Mouse (Mus musculus) gastrocnemius, postnatal 14 days (tissue): ENCODE data around the gene Ttc4. TPM values are rescaled to one million over a fixed set of nuclear protein-coding genes. Genes with fewer than 3 reads are reported as not detected.

Experiments
- DNase-seq: peaks from one replicate; pipeline ENCODE4 v3.0.0; 2021; ENCODE audit warnings: mixed read lengths
- intact Hi-C: fragments of 180-260 bp; cut with DNase I; formaldehyde crosslinking; loops from one replicate; pipeline ENCODE4 v1.15.1; 2025; ENCODE audit warnings: low total_unique reads
- total RNA-seq, 2 experiments: library from RNA; stranded (reverse); gene quantifications; 2 replicates each; pipeline ENCODE4 v1.2.3; 2021

Ttc4 gene
- total RNA-seq, 2 experiments from 2014 or later: 22.3 to 24.8 TPM

GRCm38 (mm10) chr4:106655681-106656080, 23.1 kb downstream of the Ttc4 start:
- peak; percentile 29 for DNase-seq
- intact Hi-C loops: no loop called here

GRCm38 (mm10) chr4:106653051-106653450, 25.7 kb downstream of the Ttc4 start:
- no peak for DNase-seq
- intact Hi-C loops: no loop called here

- DNase-seq: no peak
- intact Hi-C loops: no loop called here
Observed at GRCm38 (mm10) chr4:106652546-106652945, 26.2 kb downstream of the Ttc4 start.

- intact Hi-C loops: no loop called here
- peak; percentile 97 for DNase-seq
Observed at GRCm38 (mm10) chr4:106650833-106651527, 27.8 kb downstream of the Ttc4 start, which contains the start of gene Pars2. TSS of gene Pars2 (plus strand) at chr4:106651069.

GRCm38 (mm10) chr4:106647137-106647536, 31.6 kb downstream of the Ttc4 start:
- intact Hi-C loops: no loop called here

GRCm38 (mm10) chr4:106645797-106646196, 32.9 kb downstream of the Ttc4 start:
- intact Hi-C loops: no loop called here

More at GRCm38 (mm10) chr4:106647137-106647536, 31.6 kb downstream of the Ttc4 start:
- DNase-seq: no peak

GRCm38 (mm10) chr4:106644218-106644610, 34.5 kb downstream of the Ttc4 start:
- intact Hi-C loops: no loop called here
- peak; percentile 33 for DNase-seq

More at GRCm38 (mm10) chr4:106645797-106646196, 32.9 kb downstream of the Ttc4 start:
- no peak for DNase-seq

- DNase-seq: no peak
- intact Hi-C loops: no loop called here
Observed at GRCm38 (mm10) chr4:106643483-106644217, 35.1 kb downstream of the Ttc4 start.

- intact Hi-C loops: loop anchor here (5.0 kb wide), 1 partner anchor 38 kb away; no protein-coding TSS in a partner anchor
- no peak for DNase-seq
Observed at GRCm38 (mm10) chr4:106634086-106634479, 44.7 kb downstream of the Ttc4 start.

- intact Hi-C loops: loop anchor here (5.0 kb wide), 1 partner anchor 39 kb away; no protein-coding TSS in a partner anchor
Observed at GRCm38 (mm10) chr4:106633281-106634085, 45.3 kb downstream of the Ttc4 start.

GRCm38 (mm10) chr4:106632313-106632712, 46.4 kb downstream of the Ttc4 start:
- DNase-seq: no peak
- intact Hi-C loops: loop anchor here (5.0 kb wide), 1 partner anchor 40 kb away; no protein-coding TSS in a partner anchor

More at GRCm38 (mm10) chr4:106633281-106634085, 45.3 kb downstream of the Ttc4 start:
- peak; percentile 34 for DNase-seq

- peak; percentile 49 for DNase-seq
- intact Hi-C loops: loop anchor here (5.0 kb wide), 1 partner anchor 42 kb away; no protein-coding TSS in a partner anchor
Observed at GRCm38 (mm10) chr4:106630333-106631220, 48.2 kb downstream of the Ttc4 start.

- no peak for DNase-seq
- intact Hi-C loops: loop anchor here (5.0 kb wide), 1 partner anchor 78 kb away; no protein-coding TSS in a partner anchor
Observed at GRCm38 (mm10) chr4:106629374-106629773, 49.4 kb downstream of the Ttc4 start.

GRCm38 (mm10) chr4:106628650-106629360, 49.9 kb downstream of the Ttc4 start:
- no peak for DNase-seq
- intact Hi-C loops: loop anchor here (5.0 kb wide), 1 partner anchor 78 kb away; no protein-coding TSS in a partner anchor

GRCm38 (mm10) chr4:106627809-106628208, 50.9 kb downstream of the Ttc4 start:
- intact Hi-C loops: loop anchor here (5.0 kb wide), 1 partner anchor 79 kb away; no protein-coding TSS in a partner anchor
- DNase-seq: no peak

GRCm38 (mm10) chr4:106624271-106624670, 54.5 kb downstream of the Ttc4 start:
- intact Hi-C loops: no loop called here
- DNase-seq: no peak

- intact Hi-C loops: no loop called here
- DNase-seq: no peak
Observed at GRCm38 (mm10) chr4:106622712-106623111, 56.0 kb downstream of the Ttc4 start.

GRCm38 (mm10) chr4:106622030-106622493, 56.7 kb downstream of the Ttc4 start, which contains the start of gene Ttc22:
TSS of gene Ttc22 (plus strand) at chr4:106622432.
- no peak for DNase-seq
- intact Hi-C loops: no loop called here
